Mouse (Mus musculus) testis, adult 2 months (tissue): Measurements from ENCODE around the gene Gdf10.

Experiments
- CTCF ChIP-seq: fragments of 200-500 bp; IDR thresholded peaks from 2 replicates; pipeline ENCODE4 v1.5.1; 2012; ENCODE audit warnings: low read depth, mild to moderate bottlenecking, inconsistent platforms, low read length, moderate library complexity; ENCODE audit not compliant: control insufficient read depth, insufficient read depth, insufficient replicate concordance
- POLR2A ChIP-seq: fragments of 200-500 bp; IDR thresholded peaks from 2 replicates; pipeline ENCODE4 v1.6.1; 2012; ENCODE audit warnings: low read depth, mild to moderate bottlenecking, inconsistent platforms, low read length, moderate library complexity; ENCODE audit not compliant: control insufficient read depth

DNA sequence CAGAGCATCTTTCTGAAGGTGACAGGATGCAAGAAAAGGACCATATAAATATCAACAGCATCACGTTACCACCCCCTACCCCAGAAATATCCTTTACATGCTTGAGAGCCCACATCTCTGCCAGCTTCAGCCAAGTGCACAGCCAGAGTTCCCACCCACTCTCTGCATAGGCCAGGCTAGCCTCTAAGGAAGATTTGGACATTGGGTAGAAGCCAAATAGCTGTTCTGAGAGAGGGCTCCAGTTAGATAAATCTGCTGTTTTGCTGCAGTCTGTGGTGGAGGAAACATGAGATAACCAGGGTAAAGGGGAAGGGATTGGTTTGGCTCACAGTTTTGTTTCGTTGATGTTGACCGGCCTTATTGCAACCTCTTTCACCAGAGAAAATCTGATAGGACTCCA, 43.2 kb upstream of the Gdf10 start:
- TF ChIP-seq CTCF, result no peak
- TF ChIP-seq POLR2A, result no peak
